Mouse (Mus musculus): ENCODE results near the gene Gm11020.
A peak's percentile ranks its signal among the peaks of the same experiment; 100 is the strongest.

Gene Gm11020

GRCm38 (mm10) chr8:104341678-104342077 lies 20.3 kb downstream of the Gm11020 start:
- no peak for DNase-seq (ENCODE audit: low read depth, low spot score)

GRCm38 (mm10) chr8:104342426-104342825 lies 21.1 kb downstream of the Gm11020 start:
- no peak for DNase-seq (ENCODE audit: low read depth, low spot score)

- DNase-seq (ENCODE audit: low read depth, low spot score): peak; percentile 92
Observed at GRCm38 (mm10) chr8:104343957-104344356, 22.6 kb downstream of the Gm11020 start.

- no peak for DNase-seq (ENCODE audit: low read depth, low spot score)
Observed at GRCm38 (mm10) chr8:104344622-104345021, 23.3 kb downstream of the Gm11020 start.

- DNase-seq (ENCODE audit: low read depth, low spot score): no peak
Observed at GRCm38 (mm10) chr8:104346706-104347105, 25.3 kb downstream of the Gm11020 start.

- no peak for DNase-seq (ENCODE audit: low read depth, low spot score)
Observed at GRCm38 (mm10) chr8:104348971-104349370, 27.6 kb downstream of the Gm11020 start.

- no peak for DNase-seq (ENCODE audit: low read depth, low spot score)
Observed at GRCm38 (mm10) chr8:104350047-104350446, 28.7 kb downstream of the Gm11020 start.

- no peak for DNase-seq (ENCODE audit: low read depth, low spot score)
Observed at GRCm38 (mm10) chr8:104353186-104353585, 31.8 kb downstream of the Gm11020 start.

GRCm38 (mm10) chr8:104354504-104354903 lies 33.1 kb downstream of the Gm11020 start:
- no peak for DNase-seq (ENCODE audit: low read depth, low spot score)

- DNase-seq (ENCODE audit: low read depth, low spot score): no peak
Observed at GRCm38 (mm10) chr8:104358637-104359036, 37.3 kb downstream of the Gm11020 start.

- DNase-seq (ENCODE audit: low read depth, low spot score): no peak
Observed at GRCm38 (mm10) chr8:104359778-104360456, 38.5 kb downstream of the Gm11020 start.

- peak; percentile 31 for DNase-seq (ENCODE audit: low read depth, low spot score)
Observed at GRCm38 (mm10) chr8:104365695-104366094, 44.3 kb downstream of the Gm11020 start.

GRCm38 (mm10) chr8:104367398-104367797 lies 46.0 kb downstream of the Gm11020 start:
- DNase-seq (ENCODE audit: low read depth, low spot score): no peak

- no peak for DNase-seq (ENCODE audit: low read depth, low spot score)
Observed at GRCm38 (mm10) chr8:104369591-104369990, 48.2 kb downstream of the Gm11020 start.

- DNase-seq (ENCODE audit: low read depth, low spot score): no peak
Observed at GRCm38 (mm10) chr8:104370071-104370470, 48.7 kb downstream of the Gm11020 start.

- no peak for DNase-seq (ENCODE audit: low read depth, low spot score)
Observed at GRCm38 (mm10) chr8:104371121-104371520, 49.8 kb downstream of the Gm11020 start.
